Comparison of ENCODE assay signal across 21 mouse cellular contexts in genomic region chr6:116615719-116616118, GRCm38 (mm10). TPM values are rescaled to one million over a fixed set of nuclear protein-coding genes. Genes with fewer than 3 reads are reported as not detected.
"Had no signal": no experiment of that assay in that cellular context is flagged by ENCODE, and none has a peak within 500 bp of the region (broad histone marks: within the 10 kb centered on the region; RNA-seq: fewer than 3 reads in every experiment).

No protein-coding gene starts in this region.

- H3K9ac ChIP-seq: liver, embryonic 15.5 days; midbrain, embryonic 15.5 days; neural tube, embryonic 12.5 days had no signal

- H3K27ac ChIP-seq: layer of hippocampus, adult 2 months; limb, embryonic 10.5 days; liver, embryonic 15.5 days; midbrain, embryonic 15.5 days; neural tube, embryonic 12.5 days; stomach, postnatal 0 days had no signal

- H3K4me3 ChIP-seq: layer of hippocampus, adult 2 months; limb, embryonic 10.5 days; liver, embryonic 15.5 days; midbrain, embryonic 15.5 days; neural tube, embryonic 12.5 days had no signal

- H3K9me3 ChIP-seq: limb, embryonic 10.5 days; liver, embryonic 15.5 days; midbrain, embryonic 15.5 days; neural tube, embryonic 12.5 days had no signal

- ATAC-seq: lung, postnatal 0 days; midbrain, embryonic 15.5 days had no signal

- DNase-seq: kidney, postnatal 10 days; kidney, postnatal 4 days; lung, adult 2 months; lung, postnatal 36 days; thymus, postnatal 4 days had no signal

- H3K4me1 ChIP-seq: limb, embryonic 10.5 days; liver, embryonic 15.5 days; midbrain, embryonic 15.5 days; neural tube, embryonic 12.5 days had no signal

- H3K4me2 ChIP-seq: liver, embryonic 11.5 days; liver, embryonic 15.5 days; midbrain, embryonic 11.5 days; midbrain, embryonic 15.5 days; neural tube, embryonic 12.5 days had no signal

- H3K36me3 ChIP-seq: limb, embryonic 10.5 days; liver, embryonic 15.5 days; midbrain, embryonic 15.5 days; neural tube, embryonic 12.5 days had no signal

- H3K27me3 ChIP-seq: liver, embryonic 15.5 days; midbrain, embryonic 15.5 days; neural tube, embryonic 12.5 days had no signal

RNA-seq across cellular contexts. Expression of gene Olfr215, which starts 31.7 kb away (rescaled TPM):
- total RNA-seq: layer of hippocampus, adult 2 months; layer of hippocampus, postnatal 14 days; left cerebral cortex, adult 18-20 months; left cerebral cortex, postnatal 14 days; megakaryocyte, adult 5-6 weeks; monocyte, adult 5-6 weeks; neutrophil, adult 5-6 weeks had no signal
- polyA plus RNA-seq: limb, embryonic 10.5 days; limb, embryonic 14.5 days; liver, embryonic 11.5 days; liver, embryonic 15.5 days; lung, adult 2 months; lung, postnatal 0 days; midbrain, embryonic 11.5 days; midbrain, embryonic 15.5 days; neural tube, embryonic 12.5 days; stomach, postnatal 0 days had no signal

RNA-seq across cellular contexts. Expression of gene Depp1, which starts 34.7 kb away (rescaled TPM):
- total RNA-seq: neutrophil, adult 5-6 weeks had no signal
